Mouse (Mus musculus) limb, embryonic 13.5 days (tissue): ENCODE measurements at regions not wholly inside any gene's neighbourhood (a gene's known extent, or its start where the extent isn't known, plus 50 kb on each side); places are given as distances from the start of the nearest gene placed in this dataset.

Experiments used
- ATAC-seq: fragments of 200-750 bp; cut with Nextera tagmentation; 2 replicates; pipeline ENCODE4 v1.8.0; 2017; ENCODE audit warnings: low read depth, moderate number of reproducible peaks, moderate TSS enrichment; ENCODE audit not compliant: low FRiP score
- H3K27ac ChIP-seq: fragments of 300-500 bp; sonication (generic); 2 replicates; pipeline ENCODE4 v1.5.1; 2015; ENCODE audit warnings: inconsistent platforms, mild to moderate bottlenecking, moderate library complexity
- H3K27me3 ChIP-seq: fragments of 300-500 bp; sonication (generic); 2 replicates; pipeline ENCODE4 v1.6.1; 2015; ENCODE audit warnings: mild to moderate bottlenecking, inconsistent platforms
- H3K36me3 ChIP-seq: fragments of 300-500 bp; sonication (generic); 2 replicates; pipeline ENCODE4 v1.6.1; 2015; ENCODE audit warnings: inconsistent platforms, mild to moderate bottlenecking, moderate library complexity
- H3K4me1 ChIP-seq: fragments of 300-500 bp; sonication (generic); 2 replicates; pipeline ENCODE4 v1.6.1; 2015; ENCODE audit warnings: inconsistent platforms
- H3K4me2 ChIP-seq: fragments of 300-500 bp; sonication (generic); replicated peaks from 2 replicates; pipeline ENCODE4 v1.6.1; 2015; ENCODE audit warnings: inconsistent platforms, mild to moderate bottlenecking, moderate library complexity
- H3K4me3 ChIP-seq: fragments of 300-500 bp; sonication (generic); 2 replicates; pipeline ENCODE4 v1.5.1; 2015; ENCODE audit warnings: moderate library complexity, mild to moderate bottlenecking, inconsistent platforms
- H3K9ac ChIP-seq: fragments of 300-500 bp; sonication (generic); 2 replicates; pipeline ENCODE4 v1.6.1; 2015; ENCODE audit warnings: mild to moderate bottlenecking, inconsistent platforms
- H3K9me3 ChIP-seq: fragments of 300-500 bp; sonication (generic); 2 replicates; pipeline ENCODE4 v1.6.1; 2016; ENCODE audit warnings: inconsistent platforms
- WGBS: fragments of 180-500 bp; shearing (Covaris S2); methylation state at CpG from one replicate; pipeline ENCODE4 v1.1.7; 2015; 5-methylcytosine and 5-hydroxymethylcytosine counted together

GRCm38 (mm10) chr2:50377609-50378413 lies 81.2 kb upstream of the Mmadhc start:
- ATAC-seq, result no peak
- no peak overlapping the region for H3K9ac ChIP-seq
- H3K9me3 ChIP-seq, result no peaks in the 10 kb centered on the region
- H3K4me2 ChIP-seq, result no peak overlapping the region
- H3K36me3 ChIP-seq, result no peaks in the 10 kb centered on the region
- H3K4me3 ChIP-seq, result no peak overlapping the region
- H3K4me1 ChIP-seq, result peaks cover 14% of the 10 kb centered on the region; the same call in 1 of the 2 replicates
- WGBS, result 66% methylated on average over 16 of the region's 16 CpGs
- no peaks in the 10 kb centered on the region for H3K27me3 ChIP-seq
- no peak overlapping the region for H3K27ac ChIP-seq

GRCm38 (mm10) chr2:50373626-50374025 lies 77.0 kb upstream of the Mmadhc start:
- WGBS, result 51% methylated on average over 2 of the region's 2 CpGs
- Histone ChIP-seq H3K27ac (no peak overlapping the region), H3K9ac (no peak overlapping the region), H3K4me3 (no peak overlapping the region), H3K9me3 (no peaks in the 10 kb centered on the region), H3K4me2 (no peak overlapping the region), H3K27me3 (no peaks in the 10 kb centered on the region), H3K36me3 (no peaks in the 10 kb centered on the region), H3K4me1 (peaks cover 22% of the 10 kb centered on the region; the same call in 1 of the 2 replicates)
- ATAC-seq, result no peak

GRCm38 (mm10) chr2:50373006-50373405 lies 76.4 kb upstream of the Mmadhc start:
- WGBS, result 77% methylated on average over 7 of the region's 7 CpGs

GRCm38 (mm10) chr2:50368831-50369230 lies 72.2 kb upstream of the Mmadhc start:
- Histone ChIP-seq H3K4me3 (no peak overlapping the region), H3K4me2 (no peak overlapping the region), H3K9me3 (no peaks in the 10 kb centered on the region), H3K27me3 (no peaks in the 10 kb centered on the region), H3K4me1 (peaks cover 26% of the 10 kb centered on the region; the same call in 1 of the 2 replicates), H3K36me3 (no peaks in the 10 kb centered on the region), H3K9ac (no peak overlapping the region), H3K27ac (no peak overlapping the region)
- no peak for ATAC-seq
- WGBS, result 51% methylated on average over 4 of the region's 4 CpGs

More at GRCm38 (mm10) chr2:50373006-50373405, 76.4 kb upstream of the Mmadhc start:
- no peak overlapping the region for H3K27ac ChIP-seq
- no peaks in the 10 kb centered on the region for H3K9me3 ChIP-seq
- no peaks in the 10 kb centered on the region for H3K27me3 ChIP-seq
- no peak overlapping the region for H3K4me3 ChIP-seq
- ATAC-seq, result no peak
- H3K36me3 ChIP-seq, result no peaks in the 10 kb centered on the region
- no peak overlapping the region for H3K9ac ChIP-seq
- H3K4me1 ChIP-seq, result peaks cover 28% of the 10 kb centered on the region; the same call in 1 of the 2 replicates
- H3K4me2 ChIP-seq, result no peak overlapping the region

GRCm38 (mm10) chr2:50368351-50368750 lies 71.8 kb upstream of the Mmadhc start:
- Histone ChIP-seq H3K36me3 (no peaks in the 10 kb centered on the region), H3K27me3 (no peaks in the 10 kb centered on the region), H3K9ac (no peak overlapping the region), H3K27ac (no peak overlapping the region), H3K4me3 (no peak overlapping the region), H3K4me2 (no peak overlapping the region), H3K4me1 (peaks cover 22% of the 10 kb centered on the region; the same call in 1 of the 2 replicates), H3K9me3 (no peaks in the 10 kb centered on the region)
- ATAC-seq, result peak; percentile 82; the same call in 1 of the 2 replicates
- WGBS, result 36% methylated on average over 6 of the region's 6 CpGs

- Histone ChIP-seq H3K4me3 (no peak overlapping the region), H3K4me2 (no peak overlapping the region), H3K27ac (no peak overlapping the region), H3K9me3 (no peaks in the 10 kb centered on the region), H3K9ac (no peak overlapping the region), H3K4me1 (peaks cover 15% of the 10 kb centered on the region; the same call in 1 of the 2 replicates), H3K36me3 (no peaks in the 10 kb centered on the region), H3K27me3 (no peaks in the 10 kb centered on the region)
- no peak for ATAC-seq
- 52% methylated on average over 6 of the region's 6 CpGs for WGBS
These were observed 68.6 kb upstream of the Mmadhc start for GRCm38 (mm10) chr2:50365221-50365620.

- H3K4me1 ChIP-seq, result no peaks in the 10 kb centered on the region
- no peak overlapping the region for H3K4me3 ChIP-seq
- no peak for ATAC-seq
- WGBS, result 88% methylated on average over 2 of the region's 2 CpGs
- H3K9ac ChIP-seq, result no peak overlapping the region
- no peak overlapping the region for H3K27ac ChIP-seq
- H3K9me3 ChIP-seq, result no peaks in the 10 kb centered on the region
- H3K27me3 ChIP-seq, result no peaks in the 10 kb centered on the region
- no peak overlapping the region for H3K4me2 ChIP-seq
- no peaks in the 10 kb centered on the region for H3K36me3 ChIP-seq
These were observed 59.5 kb upstream of the Mmadhc start for GRCm38 (mm10) chr2:50356089-50356488.

- WGBS, result 18% methylated on average over 10 of the region's 10 CpGs
- Histone ChIP-seq H3K9ac (no peak overlapping the region), H3K4me3 (no peak overlapping the region), H3K4me2 (peak overlapping the region; percentile 28), H3K9me3 (no peaks in the 10 kb centered on the region), H3K36me3 (no peaks in the 10 kb centered on the region), H3K27ac (no peak overlapping the region), H3K27me3 (no peaks in the 10 kb centered on the region), H3K4me1 (peaks cover 18% of the 10 kb centered on the region)
- peak; percentile 54; the same call in 1 of the 2 replicates for ATAC-seq
These were observed 51.1 kb upstream of the Mmadhc start for GRCm38 (mm10) chr2:50347486-50348265.
